Mouse (Mus musculus) adrenal gland, adult 18-20 months (tissue): ENCODE measurements around the gene Vamp9. TPM values are rescaled to one million over a fixed set of nuclear protein-coding genes. Genes with fewer than 3 reads are reported as not detected.

Experiments
- total RNA-seq, 2 experiments: library from RNA; stranded (reverse); gene quantifications; 1 replicate in 1 of 2; 2 replicates in 1 of 2; pipeline ENCODE4 v1.2.3; 2021

Vamp9 gene
- total RNA-seq, 2 experiments from 2014 or later, result 0.48 to 0.63 TPM

Other genes starting within 250 kb of the Vamp9 start
- 10 to 100 TPM; 10.4 to 13.3 TPM for gene Rasgef1b, start 177.2 kb upstream of the Vamp9 start, total RNA-seq
- gene Hnrnpd, start 72.7 kb downstream of the Vamp9 start, total RNA-seq, result 10 to 100 TPM; 82.5 to 88.8 TPM
- 1 to 10 TPM; 1.8 to 2.0 TPM for gene 4930524J08Rik, start 72.8 kb downstream of the Vamp9 start, total RNA-seq
- 100 to 1,000 TPM in 1 of 2 experiments, 10 to 100 TPM in 1; 89.6 to 124 TPM for gene Hnrnpdl, start 133.4 kb downstream of the Vamp9 start, total RNA-seq
- gene Enoph1, start 133.7 kb downstream of the Vamp9 start, total RNA-seq, result 10 to 100 TPM; 28.4 to 35.4 TPM